Mouse (Mus musculus): ENCODE measurements around the gene Tmem127. TPM values are rescaled to one million over a fixed set of nuclear protein-coding genes. Genes with fewer than 3 reads are reported as not detected.

Gene Tmem127
- polyA plus RNA-seq (2014; fragmentation: Illumina TruSeq; extraction: RNeasy Lipid Tissue Mini Kit (QIAGEN cat#74804); ENCODE audit: insufficient read depth, low read depth, low replicate concordance): 22.1 TPM

GRCm38 (mm10) chr2:127247592-127248333 is at the start of gene Tmem127, which contains the start of gene Ciao1:
Gene Tmem127 (plus strand): TSS chr2:127247908.
Gene Ciao1 (minus strand): TSS chr2:127247816.

GRCm38 (mm10) chr2:127207547-127208451 is 39.9 kb upstream of the Tmem127 start, which contains the start of the genes 1810024B03Rik and Snrnp200:
Gene 1810024B03Rik (minus strand): TSS chr2:127208280.
Gene Snrnp200 (plus strand): TSS chr2:127208386.

GRCm38 (mm10) chr2:127269491-127270299 is 22.0 kb downstream of the Tmem127 start, which contains the start of gene Stard7:
Gene Stard7 (plus strand): TSS chr2:127270218.

Other genes starting within 250 kb of the Tmem127 start
- gene Ap4e1, start 239.2 kb upstream of the Tmem127 start, polyA plus RNA-seq (2014; fragmentation: Illumina TruSeq; extraction: RNeasy Lipid Tissue Mini Kit (QIAGEN cat#74804); ENCODE audit: insufficient read depth, low read depth, low replicate concordance): 2.2 TPM
- 29.1 TPM for gene Blvra, start 177.2 kb upstream of the Tmem127 start, polyA plus RNA-seq (2014; fragmentation: Illumina TruSeq; extraction: RNeasy Lipid Tissue Mini Kit (QIAGEN cat#74804); ENCODE audit: insufficient read depth, low read depth, low replicate concordance)
- 3.5 TPM for gene Ncaph, start 114.0 kb upstream of the Tmem127 start, polyA plus RNA-seq (2014; fragmentation: Illumina TruSeq; extraction: RNeasy Lipid Tissue Mini Kit (QIAGEN cat#74804); ENCODE audit: insufficient read depth, low read depth, low replicate concordance)
- gene Itpripl1, start 104.5 kb upstream of the Tmem127 start, polyA plus RNA-seq (2014; fragmentation: Illumina TruSeq; extraction: RNeasy Lipid Tissue Mini Kit (QIAGEN cat#74804); ENCODE audit: insufficient read depth, low read depth, low replicate concordance): 7.6 TPM
- gene 1810024B03Rik, start 39.6 kb upstream of the Tmem127 start, polyA plus RNA-seq (2014; fragmentation: Illumina TruSeq; extraction: RNeasy Lipid Tissue Mini Kit (QIAGEN cat#74804); ENCODE audit: insufficient read depth, low read depth, low replicate concordance): 1.3 TPM
- 23.3 TPM for gene Snrnp200, start 39.5 kb upstream of the Tmem127 start, polyA plus RNA-seq (2014; fragmentation: Illumina TruSeq; extraction: RNeasy Lipid Tissue Mini Kit (QIAGEN cat#74804); ENCODE audit: insufficient read depth, low read depth, low replicate concordance)
- 56.5 TPM for gene Ciao1, start 92 bp upstream of the Tmem127 start, polyA plus RNA-seq (2014; fragmentation: Illumina TruSeq; extraction: RNeasy Lipid Tissue Mini Kit (QIAGEN cat#74804); ENCODE audit: insufficient read depth, low read depth, low replicate concordance)
- gene Stard7, start 22.3 kb downstream of the Tmem127 start, polyA plus RNA-seq (2014; fragmentation: Illumina TruSeq; extraction: RNeasy Lipid Tissue Mini Kit (QIAGEN cat#74804); ENCODE audit: insufficient read depth, low read depth, low replicate concordance): 27.9 TPM
- 5.6 TPM for gene Dusp2, start 88.3 kb downstream of the Tmem127 start, polyA plus RNA-seq (2014; fragmentation: Illumina TruSeq; extraction: RNeasy Lipid Tissue Mini Kit (QIAGEN cat#74804); ENCODE audit: insufficient read depth, low read depth, low replicate concordance)
- gene Astl, start 90.7 kb downstream of the Tmem127 start, polyA plus RNA-seq (2014; fragmentation: Illumina TruSeq; extraction: RNeasy Lipid Tissue Mini Kit (QIAGEN cat#74804); ENCODE audit: insufficient read depth, low read depth, low replicate concordance): not detected
- gene Adra2b, start 115.3 kb downstream of the Tmem127 start, polyA plus RNA-seq (2014; fragmentation: Illumina TruSeq; extraction: RNeasy Lipid Tissue Mini Kit (QIAGEN cat#74804); ENCODE audit: insufficient read depth, low read depth, low replicate concordance): 0.08 TPM
- gene Gpat2, start 177.3 kb downstream of the Tmem127 start, polyA plus RNA-seq (2014; fragmentation: Illumina TruSeq; extraction: RNeasy Lipid Tissue Mini Kit (QIAGEN cat#74804); ENCODE audit: insufficient read depth, low read depth, low replicate concordance): not detected
- gene Fahd2a, start 196.7 kb downstream of the Tmem127 start, polyA plus RNA-seq (2014; fragmentation: Illumina TruSeq; extraction: RNeasy Lipid Tissue Mini Kit (QIAGEN cat#74804); ENCODE audit: insufficient read depth, low read depth, low replicate concordance): 16.4 TPM

Measured in lung, adult 10 weeks (tissue).